Mouse (Mus musculus) midbrain, postnatal 0 days (tissue): ENCODE data around the gene Ctnnbl1. TPM values are rescaled to one million over a fixed set of nuclear protein-coding genes. Genes with fewer than 3 reads are reported as not detected.

Experiments
- ATAC-seq: fragments of 200-750 bp; cut with Nextera tagmentation; 2 replicates; pipeline ENCODE4 v1.8.0; 2017; ENCODE audit warnings: moderate number of reproducible peaks, mild to moderate bottlenecking, moderate TSS enrichment, moderate library complexity; ENCODE audit not compliant: low FRiP score
- DNase-seq: peaks from one replicate; pipeline ENCODE4 v3.0.0-alpha.2; 2015; ENCODE audit warnings: low spot score
- H3K27ac ChIP-seq: fragments of 300-500 bp; sonication (generic); 2 replicates; pipeline ENCODE4 v1.5.1; 2014; ENCODE audit warnings: low read depth, mild to moderate bottlenecking, low read length, mixed read lengths
- H3K27me3 ChIP-seq: fragments of 300-500 bp; sonication (generic); 2 replicates; pipeline ENCODE4 v1.6.1; 2014; ENCODE audit warnings: low read length, control low read depth, mixed read lengths; ENCODE audit not compliant: insufficient read depth
- H3K36me3 ChIP-seq: fragments of 300-500 bp; sonication (generic); 2 replicates; pipeline ENCODE4 v1.6.1; 2014; ENCODE audit warnings: low read length, control low read depth, mixed read lengths; ENCODE audit not compliant: insufficient read depth
- H3K4me1 ChIP-seq: fragments of 300-500 bp; sonication (generic); 2 replicates; pipeline ENCODE4 v1.6.1; 2014; ENCODE audit warnings: mild to moderate bottlenecking, control low read depth, antibody characterized with exemption, low read length, mixed read lengths; ENCODE audit not compliant: insufficient read depth
- H3K4me2 ChIP-seq: fragments of 300-500 bp; sonication (generic); 2 replicates; pipeline ENCODE4 v1.6.1; 2014; ENCODE audit warnings: low read depth, mild to moderate bottlenecking, low read length, mixed read lengths; ENCODE audit not compliant: poor library complexity, severe bottlenecking
- H3K4me3 ChIP-seq: fragments of 300-500 bp; sonication (generic); 2 replicates; pipeline ENCODE4 v1.5.1; 2014; ENCODE audit warnings: low read depth, mild to moderate bottlenecking, low read length, moderate library complexity
- H3K9ac ChIP-seq: fragments of 300-500 bp; sonication (generic); replicated peaks from 2 replicates; pipeline ENCODE4 v1.6.1; 2014; ENCODE audit warnings: mild to moderate bottlenecking, low read length, moderate library complexity, mixed read lengths; ENCODE audit not compliant: poor library complexity, severe bottlenecking
- H3K9me3 ChIP-seq: fragments of 300-500 bp; sonication (generic); 2 replicates; pipeline ENCODE4 v1.6.1; 2016; ENCODE audit warnings: low read length, control low read depth
- CTCF ChIP-seq: IDR thresholded peaks from 2 replicates; pipeline ENCODE4 v1.5.1; 2016; ENCODE audit warnings: antibody characterized with exemption, mild to moderate bottlenecking
- WGBS: fragments of 180-500 bp; shearing (Covaris S2); extraction: QIAGEN DNeasy Blood & Tissue Kit; methylation state at CpG from one replicate; pipeline ENCODE4 v1.1.7; 2014; 5-methylcytosine and 5-hydroxymethylcytosine counted together
- polyA plus RNA-seq: library from polyadenylated mRNA; unstranded; fragments of >200 nt; fragmentation: Nextera tagmentation; extraction: Ambion mirVana; gene quantifications from 2 replicates; pipeline ENCODE4 v1.2.1, GENCODE M21; 2015
- total RNA-seq: library from RNA; depleted of rRNA; stranded (reverse); fragments of >200 nt; gene quantifications from 2 replicates; pipeline ENCODE4 v1.2.3, GENCODE M21; 2014

The Ctnnbl1 gene
- total and polyA plus RNA-seq, 2 experiments from 2014 or later, result 40.0 to 44.7 TPM

DNA sequence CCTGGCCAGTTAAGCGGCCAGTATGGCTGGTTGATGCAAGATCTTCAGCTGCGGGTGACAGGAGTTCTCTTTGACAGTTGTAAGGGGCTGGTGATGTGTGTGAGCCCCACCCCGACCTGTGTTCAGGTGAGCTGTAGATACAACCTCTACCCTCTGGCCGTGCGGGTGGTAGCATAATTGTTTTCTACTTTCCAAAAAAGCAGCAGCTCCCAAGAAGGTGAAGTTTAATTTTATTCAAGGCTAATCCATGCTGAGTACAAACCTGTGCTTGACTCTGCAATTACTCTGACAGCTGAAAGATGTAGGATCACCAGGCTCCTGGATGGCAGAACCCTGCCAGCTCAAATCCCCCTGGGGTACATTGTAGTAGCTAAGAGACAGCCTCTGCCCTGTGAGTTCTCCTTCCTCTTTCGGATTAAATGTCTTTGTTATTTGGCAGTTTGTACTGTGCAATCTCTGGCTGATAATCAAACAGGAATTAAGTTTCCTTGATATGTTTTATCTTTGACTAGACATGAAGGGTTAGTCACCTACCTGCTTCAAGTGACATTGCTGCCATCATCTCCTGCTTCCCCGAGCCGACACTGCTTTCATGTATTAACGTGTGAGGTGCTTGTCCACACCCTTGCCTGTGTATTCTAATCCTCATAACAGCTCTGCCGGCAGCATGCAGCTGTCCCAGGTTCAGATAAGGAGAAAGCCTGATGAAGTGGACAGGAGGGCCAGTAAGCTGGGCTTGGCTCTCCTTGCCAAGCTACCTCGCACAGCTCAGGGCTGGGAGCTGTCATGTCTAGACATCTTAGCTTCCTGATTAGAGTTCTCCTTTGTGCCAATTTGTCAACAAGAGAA is 77.1 kb downstream of the Ctnnbl1 start:
- no peaks in the 10 kb centered on the region for H3K9me3 ChIP-seq
- H3K4me2 ChIP-seq, result no peak overlapping the region
- no peak overlapping the region; the same call in 1 of the 2 replicates for H3K27ac ChIP-seq
- no peaks in the 10 kb centered on the region for H3K27me3 ChIP-seq
- no peak overlapping the region for H3K9ac ChIP-seq
- WGBS, result 63% methylated on average over 11 of the region's 11 CpGs
- no peak overlapping the region for H3K4me3 ChIP-seq
- no peak for TF ChIP-seq CTCF
- ATAC-seq, result no peak
- H3K4me1 ChIP-seq, result peaks cover 6% of the 10 kb centered on the region; the same call in 1 of the 2 replicates
- H3K36me3 ChIP-seq, result peaks cover 7% of the 10 kb centered on the region
- peak; percentile 22 for DNase-seq

DNA sequence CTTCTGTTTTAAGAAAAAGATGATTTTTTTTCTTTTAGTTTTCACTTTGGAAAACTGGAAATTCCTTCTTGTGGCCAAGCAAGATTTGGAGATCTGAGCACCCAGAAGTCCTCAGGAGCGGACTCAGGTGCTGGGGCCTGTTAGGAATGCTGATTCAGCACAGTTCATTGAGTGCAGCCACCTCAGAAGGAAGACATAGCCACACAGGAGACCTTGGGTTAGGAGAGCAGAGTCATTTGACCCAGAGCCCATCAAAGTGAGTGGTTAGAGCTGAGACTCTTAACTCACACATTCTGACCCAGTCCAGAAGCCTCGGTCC is 77.7 kb downstream of the Ctnnbl1 start:
- ATAC-seq, result no peak
- WGBS, result 89% methylated on average over 2 of the region's 2 CpGs
- Histone ChIP-seq H3K9ac (no peak overlapping the region), H3K9me3 (no peaks in the 10 kb centered on the region), H3K27ac (no peak overlapping the region), H3K4me3 (no peak overlapping the region), H3K4me2 (no peak overlapping the region), H3K4me1 (peaks cover 6% of the 10 kb centered on the region; the same call in 1 of the 2 replicates), H3K27me3 (no peaks in the 10 kb centered on the region), H3K36me3 (peaks cover 7% of the 10 kb centered on the region)
- DNase-seq, result no peak
- no peak for TF ChIP-seq CTCF

DNA sequence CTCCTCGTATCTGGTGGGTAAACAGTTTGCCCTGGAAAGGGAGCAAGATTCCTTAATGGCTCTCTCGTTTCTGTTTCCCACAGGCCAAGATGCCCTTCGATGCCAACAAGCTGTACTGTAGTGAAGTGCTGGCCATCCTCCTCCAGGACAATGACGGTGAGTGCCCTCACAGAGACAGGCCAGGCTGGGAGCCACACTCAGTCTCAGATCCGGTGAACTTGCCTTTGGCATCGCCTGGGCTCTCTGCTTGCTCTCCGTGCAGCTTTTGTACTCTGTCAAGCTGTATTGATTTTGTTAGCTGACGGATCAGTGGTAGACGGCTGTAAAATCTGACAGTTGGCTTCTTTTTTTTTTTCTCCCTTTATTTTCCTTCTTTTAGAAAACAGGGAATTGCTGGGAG is 80.5 kb downstream of the Ctnnbl1 start:
- Histone ChIP-seq H3K4me3 (no peak overlapping the region), H3K4me2 (no peak overlapping the region)

DNA sequence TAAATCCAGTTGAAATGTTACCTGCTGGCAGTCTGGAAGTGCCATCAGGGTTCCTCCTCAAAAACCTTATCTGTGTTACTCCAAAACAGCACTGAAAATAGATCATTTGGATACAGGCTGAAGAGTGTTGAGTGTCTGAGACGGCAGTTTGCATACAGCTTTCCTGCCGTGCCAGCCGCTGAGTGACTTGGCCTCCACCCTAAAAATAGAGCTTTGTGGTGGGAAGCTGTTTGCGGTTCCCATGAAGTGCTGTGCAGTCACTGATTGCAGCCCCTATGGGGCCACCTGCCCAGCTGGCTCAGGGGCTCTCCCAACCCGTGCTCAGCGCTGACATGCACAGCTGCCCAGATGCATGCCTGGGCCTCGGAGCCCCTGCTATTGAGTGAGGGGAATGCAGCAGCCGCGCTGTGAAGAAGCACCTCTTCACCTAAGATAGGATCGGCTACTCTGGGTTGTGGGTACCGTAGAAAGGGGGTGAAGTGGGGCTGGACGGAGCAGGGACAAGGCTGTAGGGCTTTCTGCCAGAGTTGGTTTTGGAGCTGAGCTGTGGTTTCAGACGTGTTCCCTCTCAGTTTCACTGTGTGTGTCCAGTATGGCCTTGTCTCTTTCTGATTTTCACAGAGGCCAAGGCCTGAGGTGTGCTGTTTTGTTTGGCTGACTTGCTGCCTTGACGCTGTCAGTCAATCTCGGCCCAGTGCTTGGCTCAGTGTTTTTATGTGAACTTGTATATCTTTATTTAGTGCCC is 81.5 kb downstream of the Ctnnbl1 start:
- DNase-seq (no peak), ATAC-seq (no peak)
- H3K4me2 ChIP-seq, result no peak overlapping the region
- peaks cover 6% of the 10 kb centered on the region; the same call in 1 of the 2 replicates for H3K4me1 ChIP-seq
- no peak overlapping the region for H3K4me3 ChIP-seq
- no peak overlapping the region for H3K9ac ChIP-seq
- H3K27ac ChIP-seq, result 0 out of 2 replicates have a peak overlapping the region, but pooled peaks have one; percentile 32
- no peak for TF ChIP-seq CTCF
- H3K27me3 ChIP-seq, result no peaks in the 10 kb centered on the region
- peaks cover 4% of the 10 kb centered on the region; the same call in 1 of the 2 replicates for H3K36me3 ChIP-seq
- 73% methylated on average over 15 of the region's 15 CpGs for WGBS
- no peaks in the 10 kb centered on the region for H3K9me3 ChIP-seq

More for the DNA sequence above, 80.5 kb downstream of the Ctnnbl1 start:
- DNase-seq (peak; percentile 11), ATAC-seq (no peak)
- TF ChIP-seq CTCF, result no peak
- Histone ChIP-seq H3K27me3 (no peaks in the 10 kb centered on the region), H3K4me1 (peaks cover 6% of the 10 kb centered on the region; the same call in 1 of the 2 replicates), H3K27ac (no peak overlapping the region), H3K9ac (no peak overlapping the region; the same call in 1 of the 2 replicates), H3K9me3 (no peaks in the 10 kb centered on the region), H3K36me3 (peaks cover 4% of the 10 kb centered on the region; the same call in 1 of the 2 replicates)
- WGBS, result 53% methylated on average over 9 of the region's 9 CpGs

DNA sequence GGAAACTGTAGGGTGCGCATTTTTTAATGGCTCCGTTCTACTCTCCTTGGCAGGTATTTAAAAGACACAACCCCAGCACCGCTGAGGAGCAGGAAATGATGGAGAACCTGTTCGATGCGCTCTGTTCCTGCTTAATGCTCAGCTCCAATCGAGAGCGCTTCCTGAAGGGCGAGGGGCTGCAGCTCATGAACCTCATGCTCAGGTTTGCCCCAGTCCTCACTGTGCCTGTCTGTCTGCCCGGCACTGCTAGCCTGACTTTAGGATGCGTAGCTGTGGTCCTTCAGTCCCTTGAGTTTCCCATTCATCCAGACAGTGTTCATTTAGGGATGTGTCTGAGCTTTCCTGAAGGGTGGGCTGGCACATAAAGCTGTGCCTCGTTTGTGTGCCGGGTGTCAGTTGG is 82.2 kb downstream of the Ctnnbl1 start:
- H3K4me3 ChIP-seq, result no peak overlapping the region
- TF ChIP-seq CTCF, result no peak

More for the DNA sequence above, 82.2 kb downstream of the Ctnnbl1 start:
- ATAC-seq, result no peak
- Histone ChIP-seq H3K9ac (no peak overlapping the region), H3K27me3 (no peaks in the 10 kb centered on the region), H3K9me3 (no peaks in the 10 kb centered on the region), H3K4me2 (no peak overlapping the region), H3K36me3 (peaks cover 4% of the 10 kb centered on the region; the same call in 1 of the 2 replicates), H3K27ac (no peak overlapping the region), H3K4me1 (peaks cover 6% of the 10 kb centered on the region; the same call in 1 of the 2 replicates)
- DNase-seq, result no peak
- WGBS, result 87% methylated on average over 12 of the region's 12 CpGs
